31 mouse cellular contexts compared by ENCODE assay signal in the genomic region with DNA sequence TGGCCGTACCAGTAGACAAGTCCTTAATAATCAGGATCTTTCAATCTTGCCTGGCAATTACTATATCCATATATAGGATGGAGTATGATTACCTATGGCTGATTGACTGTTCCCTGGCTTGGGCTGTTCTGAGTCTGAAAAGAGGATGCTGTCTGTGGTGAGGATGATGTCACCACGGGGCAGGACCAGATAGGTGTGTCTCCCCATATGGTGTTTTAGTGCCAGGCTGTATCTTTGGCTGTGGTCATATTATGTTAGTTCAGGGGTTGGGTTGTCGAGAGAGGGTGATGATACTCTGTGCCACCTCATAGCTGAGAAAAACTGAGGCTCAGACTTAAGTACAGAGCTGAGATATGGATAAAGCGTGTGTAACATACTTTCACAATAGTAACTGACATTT. TPM values are rescaled to one million over a fixed set of nuclear protein-coding genes. Genes with fewer than 3 reads are reported as not detected.
"Had no signal": no experiment of that assay in that cellular context is flagged by ENCODE, and none has a peak within 500 bp of the region (broad histone marks: within the 10 kb centered on the region; RNA-seq: fewer than 3 reads in every experiment).

No protein-coding gene starts in this region.

- H3K9ac ChIP-seq: liver, embryonic 13.5 days; midbrain, embryonic 13.5 days; neural tube, embryonic 12.5 days; neural tube, embryonic 15.5 days had no signal

- H3K36me3 ChIP-seq: liver, embryonic 13.5 days; midbrain, embryonic 10.5 days; midbrain, embryonic 13.5 days; neural tube, embryonic 12.5 days; neural tube, embryonic 15.5 days had no signal

- H3K4me3 ChIP-seq: left cerebral cortex, adult 2 months; liver, embryonic 13.5 days; midbrain, embryonic 10.5 days; midbrain, embryonic 13.5 days; neural tube, embryonic 12.5 days; neural tube, embryonic 15.5 days had no signal

- H3K9me3 ChIP-seq: liver, embryonic 13.5 days; megakaryocyte, embryonic 14.5 days; midbrain, embryonic 10.5 days; midbrain, embryonic 13.5 days; neural tube, embryonic 12.5 days; neural tube, embryonic 15.5 days had no signal

- H3K4me2 ChIP-seq: liver, embryonic 13.5 days; midbrain, embryonic 13.5 days; neural tube, embryonic 12.5 days; neural tube, embryonic 15.5 days had no signal

- H3K27ac ChIP-seq: kidney, postnatal 0 days; left cerebral cortex, adult 2 months; liver, embryonic 13.5 days; midbrain, embryonic 10.5 days; midbrain, embryonic 13.5 days; neural tube, embryonic 12.5 days; neural tube, embryonic 15.5 days had no signal

- H3K4me1 ChIP-seq: liver, embryonic 13.5 days; neural tube, embryonic 12.5 days had no signal

- DNase-seq: kidney, adult 2 months; kidney, postnatal 25 days; layer of hippocampus, postnatal 36 days; liver, embryonic 13.5 days; lung, adult 2 months; lung, postnatal 14 days; lung, postnatal 4 days; right cerebral cortex, adult 18-20 months; thymus, postnatal 36 days had no signal

- H3K27me3 ChIP-seq: neural tube, embryonic 12.5 days; neural tube, embryonic 15.5 days had no signal

- ATAC-seq: midbrain, embryonic 13.5 days; midbrain, embryonic 16.5 days had no signal

RNA-seq across cellular contexts. Expression of a gene that starts 11.9 kb away (rescaled TPM):
- total RNA-seq: layer of hippocampus, postnatal 10 days; left cerebral cortex, postnatal 10 days; liver, adult 2 months had no signal
- polyA plus RNA-seq: kidney, adult 2 months; kidney, embryonic 14.5 days; kidney, postnatal 0 days; large intestine, adult 2 months; limb, embryonic 11.5 days; limb, embryonic 14.5 days; liver, adult 2 months; liver, embryonic 13.5 days; liver, embryonic 16.5 days; lung, adult 2 months; lung, embryonic 16.5 days; midbrain, embryonic 10.5 days; midbrain, embryonic 13.5 days; midbrain, embryonic 16.5 days; neural tube, embryonic 12.5 days; neural tube, embryonic 15.5 days; small intestine, adult 2 months; stomach, embryonic 14.5 days; urinary bladder, adult 2 months had no signal

RNA-seq across cellular contexts. Expression of a gene that starts 11.9 kb away (rescaled TPM):
- total RNA-seq: layer of hippocampus, adult 8-10 months; layer of hippocampus, postnatal 10 days; layer of hippocampus, postnatal 36 days; left cerebral cortex, adult 2 months; left cerebral cortex, postnatal 10 days; left cerebral cortex, postnatal 36 days; liver, adult 2 months had no signal
- polyA plus RNA-seq: kidney, adult 2 months; kidney, embryonic 14.5 days; kidney, postnatal 0 days; large intestine, adult 2 months; limb, embryonic 11.5 days; limb, embryonic 14.5 days; liver, adult 2 months; liver, embryonic 13.5 days; liver, embryonic 16.5 days; lung, adult 2 months; lung, embryonic 16.5 days; midbrain, embryonic 10.5 days; midbrain, embryonic 13.5 days; midbrain, embryonic 16.5 days; neural tube, embryonic 12.5 days; neural tube, embryonic 15.5 days; small intestine, adult 2 months; stomach, embryonic 14.5 days; urinary bladder, adult 2 months had no signal

RNA-seq across cellular contexts. Expression of a gene that starts 17.7 kb away (rescaled TPM):
- total RNA-seq: layer of hippocampus, adult 8-10 months; layer of hippocampus, postnatal 36 days; left cerebral cortex, adult 2 months had no signal
- polyA plus RNA-seq: limb, embryonic 14.5 days; liver, embryonic 13.5 days; midbrain, embryonic 10.5 days; midbrain, embryonic 16.5 days had no signal
